Mouse (Mus musculus) skeletal muscle tissue, adult 2 months (tissue): ENCODE data around the gene Magt1.
"Not testable (repeated sequence)": the region's sequence is repeated elsewhere in the genome, so short reads cannot be mapped to it uniquely, and the experiment has no call there.

Experiments
- DNase-seq: peaks from one replicate; pipeline ENCODE4 v3.0.0-alpha.2; 2012; ENCODE audit warnings: low read depth, low spot score

Magt1 gene

GRCm38 (mm10) chrX:105953999-105954398 lies 57.7 kb downstream of the Magt1 start:
- DNase-seq, result no peak

- DNase-seq, result no peak
Observed at GRCm38 (mm10) chrX:105946357-105946756, 65.3 kb downstream of the Magt1 start.

- no peak for DNase-seq
Observed at GRCm38 (mm10) chrX:105939245-105939644, 72.5 kb downstream of the Magt1 start.

GRCm38 (mm10) chrX:105937736-105938135 lies 74.0 kb downstream of the Magt1 start:
- DNase-seq, result no peak

GRCm38 (mm10) chrX:105934341-105934740 lies 77.4 kb downstream of the Magt1 start:
- no peak for DNase-seq

- DNase-seq, result no peak
Observed at GRCm38 (mm10) chrX:105929478-105930038, 82.1 kb downstream of the Magt1 start.

GRCm38 (mm10) chrX:105928861-105929477 lies 82.7 kb downstream of the Magt1 start, which contains the start of gene Atrx:
TSS of gene Atrx (minus strand) at chrX:105929403.
- peak; percentile 67 for DNase-seq

- DNase-seq, result peak; percentile 16
Observed at GRCm38 (mm10) chrX:105927941-105928860, 83.5 kb downstream of the Magt1 start.

- DNase-seq, result no peak
Observed at GRCm38 (mm10) chrX:105926121-105926735, 85.5 kb downstream of the Magt1 start.

GRCm38 (mm10) chrX:105924326-105925070 lies 87.2 kb downstream of the Magt1 start:
- DNase-seq, result no peak

- no peak for DNase-seq
Observed at GRCm38 (mm10) chrX:105923896-105924295, 87.8 kb downstream of the Magt1 start.

GRCm38 (mm10) chrX:105922986-105923385 lies 88.7 kb downstream of the Magt1 start:
- not testable (repeated sequence) for DNase-seq

GRCm38 (mm10) chrX:105921421-105921820 lies 90.3 kb downstream of the Magt1 start:
- no peak for DNase-seq
